Mouse (Mus musculus): Measurements from ENCODE around the gene Prpf31. TPM values are rescaled to one million over a fixed set of nuclear protein-coding genes. Genes with fewer than 3 reads are reported as not detected.
"Not testable (repeated sequence)": the region's sequence is repeated elsewhere in the genome, so short reads cannot be mapped to it uniquely, and the experiment has no call there.

Prpf31 gene
- total and polyA plus RNA-seq, 3 experiments = 43.3 to 97.9 (median 59.2) TPM

GRCm38 (mm10) chr7:3591534-3591933, 38.3 kb upstream of the Prpf31 start:
- ATAC-seq (ENCODE audit: extremely low read depth, insufficient number of reproducible peaks, low FRiP score, poor library complexity, severe bottlenecking) (no peak), DNase-seq (ENCODE audit: low spot score) (no peak)
- TF ChIP-seq GATA1 (IDR thresholded peaks at IDR 0.05; ENCODE audit: borderline replicate concordance, low read length) (no peak), CTCF (IDR thresholded peaks at IDR 0.05; ENCODE audit: low read depth, low read length) (no peak), POLR2AphosphoS5 (IDR thresholded peaks at IDR 0.05; ENCODE audit: insufficient replicate concordance, low read depth, low read length) (no peak), GATA2 (IDR thresholded peaks at IDR 0.05; ENCODE audit: borderline replicate concordance, low read depth, low read length) (no peak), TAL1 (conservative IDR thresholded peaks at IDR 0.05; ENCODE audit: low read depth, low read length) (no peak)
- no peaks in the 10 kb centered on the region for H3K27me3 ChIP-seq (ENCODE audit: insufficient read depth, low read length)
- no peaks in the 10 kb centered on the region for H3K9me3 ChIP-seq (replicated peaks)
- H3K4me1 ChIP-seq (ENCODE audit: insufficient read depth, low read depth, low read length) = 0 out of 2 replicates have a peak, but pooled peaks cover 2% of the 10 kb centered on the region
- H3K4me3 ChIP-seq (ENCODE audit: low read depth, low read length) = no peak overlapping the region
- H3K36me3 ChIP-seq (replicated peaks) = no peaks in the 10 kb centered on the region

DNA sequence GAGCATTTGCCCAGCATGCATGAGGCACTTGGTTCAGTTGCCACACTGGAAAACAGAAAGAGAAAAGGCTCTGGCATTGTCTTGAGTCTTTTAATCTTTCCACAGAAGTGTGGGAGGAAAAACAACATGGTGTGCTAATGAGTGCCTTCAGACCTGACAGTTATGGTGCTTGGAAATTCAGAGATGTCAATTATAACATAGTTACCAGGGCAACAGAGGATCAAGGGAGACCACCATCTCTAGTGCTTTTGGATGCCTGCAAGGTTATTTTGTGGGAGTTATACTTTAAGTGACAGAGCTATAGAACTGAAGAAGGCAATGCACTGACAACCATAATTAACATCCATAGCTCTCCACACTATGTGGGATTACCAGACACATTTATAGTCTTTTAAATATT, 35.9 kb upstream of the Prpf31 start:
- Histone ChIP-seq H3K4me3 (ENCODE audit: low read depth, low read length) (no peak overlapping the region), H3K36me3 (replicated peaks) (no peaks in the 10 kb centered on the region), H3K27me3 (ENCODE audit: insufficient read depth, low read length) (no peaks in the 10 kb centered on the region), H3K4me1 (ENCODE audit: insufficient read depth, low read depth, low read length) (0 out of 2 replicates have a peak, but pooled peaks cover 2% of the 10 kb centered on the region), H3K9me3 (replicated peaks) (no peaks in the 10 kb centered on the region)
- no peak for ATAC-seq (ENCODE audit: extremely low read depth, insufficient number of reproducible peaks, low FRiP score, poor library complexity, severe bottlenecking)
- no peak for TF ChIP-seq CTCF (IDR thresholded peaks at IDR 0.05; ENCODE audit: low read depth, low read length)
- TF ChIP-seq TAL1 (conservative IDR thresholded peaks at IDR 0.05; ENCODE audit: low read depth, low read length) = no peak
- no peak for TF ChIP-seq GATA2 (IDR thresholded peaks at IDR 0.05; ENCODE audit: borderline replicate concordance, low read depth, low read length)
- no peak for DNase-seq (ENCODE audit: low spot score)

DNA sequence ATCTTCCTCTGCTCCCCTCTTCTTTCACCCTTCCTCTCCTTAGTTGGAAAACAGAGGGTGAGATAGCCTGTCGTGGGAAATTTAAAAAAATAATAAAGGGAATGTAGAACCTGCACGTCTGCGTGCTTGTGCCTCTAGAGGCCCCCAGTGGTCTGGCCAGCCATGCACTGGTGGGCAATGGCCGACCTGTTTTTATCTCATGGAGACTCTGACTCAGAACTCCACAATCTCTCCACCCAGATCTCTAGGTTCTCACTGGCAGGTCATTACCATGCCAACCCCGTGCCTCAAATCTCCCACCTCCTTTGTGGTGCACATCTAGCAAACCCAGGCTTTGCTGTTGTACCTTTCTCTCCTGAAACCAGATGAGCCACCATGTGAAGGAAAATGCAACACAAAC, 35.1 kb upstream of the Prpf31 start:
- H3K36me3 ChIP-seq (replicated peaks) = no peaks in the 10 kb centered on the region
- no peaks in the 10 kb centered on the region for H3K27me3 ChIP-seq (ENCODE audit: insufficient read depth, low read length)
- ATAC-seq (ENCODE audit: extremely low read depth, insufficient number of reproducible peaks, low FRiP score, poor library complexity, severe bottlenecking) (no peak), DNase-seq (ENCODE audit: low spot score) (no peak)
- H3K4me3 ChIP-seq (ENCODE audit: low read depth, low read length) = peak overlapping the region; percentile 51; the same call in 1 of the 2 replicates
- TF ChIP-seq CTCF (IDR thresholded peaks at IDR 0.05; ENCODE audit: low read depth, low read length) (no peak), POLR2AphosphoS5 (IDR thresholded peaks at IDR 0.05; ENCODE audit: insufficient replicate concordance, low read depth, low read length) (no peak), GATA2 (IDR thresholded peaks at IDR 0.05; ENCODE audit: borderline replicate concordance, low read depth, low read length) (no peak), TAL1 (conservative IDR thresholded peaks at IDR 0.05; ENCODE audit: low read depth, low read length) (no peak), GATA1 (IDR thresholded peaks at IDR 0.05; ENCODE audit: borderline replicate concordance, low read length) (no peak)
- H3K9me3 ChIP-seq (replicated peaks) = no peaks in the 10 kb centered on the region
- 0 out of 2 replicates have a peak, but pooled peaks cover 2% of the 10 kb centered on the region for H3K4me1 ChIP-seq (ENCODE audit: insufficient read depth, low read depth, low read length)

- Histone ChIP-seq H3K4me1 (ENCODE audit: insufficient read depth, low read depth, low read length) (0 out of 2 replicates have a peak, but pooled peaks cover 2% of the 10 kb centered on the region), H3K36me3 (replicated peaks) (no peaks in the 10 kb centered on the region), H3K9me3 (replicated peaks) (no peaks in the 10 kb centered on the region), H3K4me3 (ENCODE audit: low read depth, low read length) (peak overlapping the region; percentile 51; the same call in 1 of the 2 replicates), H3K27me3 (ENCODE audit: insufficient read depth, low read length) (no peaks in the 10 kb centered on the region)
- DNase-seq (ENCODE audit: low spot score) (peak; percentile 23), ATAC-seq (ENCODE audit: extremely low read depth, insufficient number of reproducible peaks, low FRiP score, poor library complexity, severe bottlenecking) (peak; percentile 40)
- TF ChIP-seq CTCF (IDR thresholded peaks at IDR 0.05; ENCODE audit: low read depth, low read length) (no peak), TAL1 (conservative IDR thresholded peaks at IDR 0.05; ENCODE audit: low read depth, low read length) (no peak), GATA2 (IDR thresholded peaks at IDR 0.05; ENCODE audit: borderline replicate concordance, low read depth, low read length) (no peak), GATA1 (IDR thresholded peaks at IDR 0.05; ENCODE audit: borderline replicate concordance, low read length) (no peak), POLR2AphosphoS5 (IDR thresholded peaks at IDR 0.05; ENCODE audit: insufficient replicate concordance, low read depth, low read length) (no peak)
Measured at GRCm38 (mm10) chr7:3595146-3595545, 34.6 kb upstream of the Prpf31 start.

- H3K36me3 ChIP-seq (replicated peaks); H3K9me3 ChIP-seq (replicated peaks); H3K4me1 ChIP-seq (ENCODE audit: insufficient read depth, low read depth, low read length); DNase-seq (ENCODE audit: low spot score); H3K27me3 ChIP-seq (ENCODE audit: insufficient read depth, low read length); H3K4me3 ChIP-seq (ENCODE audit: low read depth, low read length); ATAC-seq (ENCODE audit: extremely low read depth, insufficient number of reproducible peaks, low FRiP score, poor library complexity, severe bottlenecking): not testable (repeated sequence)
Measured at GRCm38 (mm10) chr7:3597755-3598154, 32.0 kb upstream of the Prpf31 start.

GRCm38 (mm10) chr7:3601119-3601518, 28.7 kb upstream of the Prpf31 start:
- ATAC-seq (ENCODE audit: extremely low read depth, insufficient number of reproducible peaks, low FRiP score, poor library complexity, severe bottlenecking) = peak; percentile 54; the same call in 1 of the 2 replicates
- H3K4me3 ChIP-seq (ENCODE audit: low read depth, low read length) = no peak overlapping the region
- peaks cover 7% of the 10 kb centered on the region for H3K27me3 ChIP-seq (ENCODE audit: insufficient read depth, low read length)
- H3K9me3 ChIP-seq (replicated peaks) = no peaks in the 10 kb centered on the region
- H3K36me3 ChIP-seq (replicated peaks) = no peaks in the 10 kb centered on the region
- peak; percentile 15 for DNase-seq (ENCODE audit: low spot score)
- no peaks in the 10 kb centered on the region; the same call in 1 of the 2 replicates for H3K4me1 ChIP-seq (ENCODE audit: insufficient read depth, low read depth, low read length)
- TF ChIP-seq POLR2AphosphoS5 (IDR thresholded peaks at IDR 0.05; ENCODE audit: insufficient replicate concordance, low read depth, low read length) (no peak), CTCF (IDR thresholded peaks at IDR 0.05; ENCODE audit: low read depth, low read length) (peak; percentile 45; the same call in 1 of the 2 replicates)

DNA sequence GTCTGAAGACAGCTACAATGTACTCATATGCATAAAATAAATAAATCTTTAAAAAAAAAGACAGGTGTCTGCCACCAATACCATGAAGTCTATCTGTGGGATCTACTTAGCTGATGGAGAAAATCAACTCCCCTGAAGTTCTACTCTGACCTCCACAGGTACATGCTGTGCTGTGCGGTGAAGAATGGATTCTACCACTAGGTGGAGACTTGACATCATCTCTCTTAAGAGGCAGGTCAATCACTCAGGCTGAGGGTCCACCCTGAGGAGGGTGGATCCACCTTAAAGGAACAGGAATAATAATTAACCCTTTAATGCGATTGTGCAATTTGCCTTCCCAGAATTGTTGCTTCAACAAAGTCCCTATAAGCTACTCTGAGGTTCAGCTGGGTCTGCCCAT, 23.0 kb upstream of the Prpf31 start:
- no peaks in the 10 kb centered on the region for H3K9me3 ChIP-seq (replicated peaks)
- H3K27me3 ChIP-seq (ENCODE audit: insufficient read depth, low read length) = peaks cover 26% of the 10 kb centered on the region
- no peaks in the 10 kb centered on the region for H3K36me3 ChIP-seq (replicated peaks)
- H3K4me1 ChIP-seq (ENCODE audit: insufficient read depth, low read depth, low read length) = no peaks in the 10 kb centered on the region
- ATAC-seq (ENCODE audit: extremely low read depth, insufficient number of reproducible peaks, low FRiP score, poor library complexity, severe bottlenecking) (peak; percentile 40; the same call in 1 of the 2 replicates), DNase-seq (ENCODE audit: low spot score) (peak; percentile 19)
- TF ChIP-seq POLR2AphosphoS5 (IDR thresholded peaks at IDR 0.05; ENCODE audit: insufficient replicate concordance, low read depth, low read length) (no peak), CTCF (IDR thresholded peaks at IDR 0.05; ENCODE audit: low read depth, low read length) (0 out of 2 replicates have a peak, but pooled peaks have one; percentile 8), GATA2 (IDR thresholded peaks at IDR 0.05; ENCODE audit: borderline replicate concordance, low read depth, low read length) (no peak), GATA1 (IDR thresholded peaks at IDR 0.05; ENCODE audit: borderline replicate concordance, low read length) (no peak), TAL1 (conservative IDR thresholded peaks at IDR 0.05; ENCODE audit: low read depth, low read length) (no peak)
- H3K4me3 ChIP-seq (ENCODE audit: low read depth, low read length) = no peak overlapping the region
